Mouse (Mus musculus): Measurements from ENCODE around the gene Irs2.

Gene Irs2

DNA sequence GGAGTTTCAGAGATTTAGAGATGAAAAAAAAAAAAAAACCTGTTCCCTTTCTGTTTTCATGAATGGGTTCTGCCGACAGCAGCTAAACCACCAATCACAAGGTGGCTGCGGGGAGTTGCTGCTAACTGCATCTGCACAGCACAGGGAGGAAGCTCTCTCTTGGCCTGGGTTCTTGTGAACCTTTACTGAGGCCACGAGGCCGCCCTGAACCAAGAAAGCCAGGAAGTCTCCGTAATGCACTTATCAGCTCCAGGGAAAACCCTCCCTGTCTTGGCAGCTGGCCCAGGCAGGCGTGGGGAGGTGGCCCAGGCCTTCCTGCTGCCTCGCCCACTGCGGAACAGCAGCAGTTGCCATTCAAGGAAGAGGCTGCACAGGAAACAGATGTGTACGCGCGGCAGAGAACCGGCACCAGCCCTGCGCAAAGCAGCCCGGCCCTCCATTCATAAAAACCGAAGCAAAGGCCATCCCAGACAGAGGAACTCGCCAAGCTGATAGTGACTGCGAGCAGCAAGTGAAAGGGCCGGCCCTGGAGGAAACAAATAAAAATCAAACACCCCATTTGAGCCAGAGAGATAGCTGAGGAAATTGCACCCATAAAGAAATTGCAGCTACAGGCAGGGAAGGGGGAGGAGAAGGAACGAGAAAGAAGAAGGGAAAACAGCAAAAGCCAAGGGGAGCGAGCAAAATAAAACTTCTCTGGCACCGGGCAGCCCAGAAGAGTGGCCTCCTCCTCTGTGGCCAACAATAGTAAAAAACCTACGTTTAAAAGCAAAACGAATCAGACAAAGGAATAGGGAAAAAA, 62.1 kb downstream of the Irs2 start:
- DNase-seq: peak; percentile 15 to 25

- no peak for DNase-seq
Observed at GRCm38 (mm10) chr8:10945490-10945889, 62.8 kb downstream of the Irs2 start.

DNA sequence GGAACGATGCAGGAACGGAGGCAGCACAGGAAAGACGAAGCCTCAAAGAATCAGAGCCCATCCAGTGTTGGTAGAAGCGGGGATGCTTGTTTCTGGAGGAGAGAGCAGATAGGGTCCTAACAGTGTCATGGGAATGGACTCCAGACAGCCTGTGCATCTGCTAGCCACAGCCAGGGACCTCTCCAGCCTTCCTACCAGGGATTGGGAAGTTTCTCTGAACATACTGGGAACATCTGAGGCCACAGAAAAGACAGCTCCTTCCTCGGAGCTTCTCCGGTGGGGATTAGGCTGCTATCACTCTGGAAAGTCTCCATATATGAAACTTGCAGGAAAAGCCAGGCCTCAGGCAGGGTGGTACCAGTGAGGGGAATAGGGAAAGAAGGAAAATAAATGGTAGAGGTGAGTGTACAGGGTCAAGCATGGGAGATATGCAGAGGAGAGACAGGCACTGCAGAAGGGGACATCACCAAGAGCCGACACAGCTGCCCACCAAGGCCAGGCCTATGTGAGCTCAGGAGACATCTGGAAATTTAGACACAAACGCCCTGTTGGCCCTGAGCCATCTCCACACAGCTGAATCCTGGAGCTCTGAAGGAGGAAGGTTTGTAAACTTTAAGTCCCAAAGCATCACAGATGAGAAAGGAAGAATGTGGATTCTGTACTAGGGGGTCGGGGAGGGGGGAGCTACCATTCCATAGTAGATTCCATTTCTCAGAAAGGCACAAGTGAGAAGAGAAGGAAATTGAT, 64.8 kb downstream of the Irs2 start:
- DNase-seq: no peak

GRCm38 (mm10) chr8:10939883-10940282, 68.4 kb downstream of the Irs2 start:
- no peak for DNase-seq

- no peak for DNase-seq
Observed at GRCm38 (mm10) chr8:10939210-10939782, 69.0 kb downstream of the Irs2 start.

- DNase-seq: no peak
Observed at GRCm38 (mm10) chr8:10938284-10938683, 70.0 kb downstream of the Irs2 start.

DNA sequence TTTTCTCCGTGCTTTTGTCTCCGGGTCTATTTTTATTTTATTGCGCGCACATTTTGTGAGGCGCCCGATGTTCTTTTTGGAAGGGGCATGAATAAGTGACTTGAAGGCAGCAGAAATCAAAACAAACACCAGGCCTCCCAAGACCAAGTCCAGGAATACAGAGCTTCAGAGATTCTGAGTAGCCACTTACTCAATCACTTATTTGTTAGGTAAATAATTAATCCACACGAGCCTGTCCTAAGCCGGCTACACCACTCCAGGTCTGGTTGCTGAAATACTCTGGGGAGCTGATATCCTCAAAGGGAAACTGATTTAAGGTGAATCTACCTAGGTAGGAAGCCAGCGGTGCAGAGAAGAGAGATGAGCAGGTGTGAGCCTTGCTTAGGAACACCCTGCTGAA, 71.6 kb downstream of the Irs2 start:
- no peak for DNase-seq

GRCm38 (mm10) chr8:10935231-10935630, 73.0 kb downstream of the Irs2 start:
- DNase-seq: no peak

Data from cerebellum, adult 18-20 months (tissue).